Mouse (Mus musculus) heart, adult 2 months (tissue): ENCODE data around the gene Myh4. TPM values are rescaled to one million over a fixed set of nuclear protein-coding genes. Genes with fewer than 3 reads are reported as not detected.

Experiments used
- DNase-seq, 2 experiments: peaks; one replicate each; pipeline ENCODE4 v3.0.0; 2021
- H3K27ac ChIP-seq: fragments of 200-600 bp; 2 replicates; pipeline ENCODE4 v1.8.1; 2022
- H3K27me3 ChIP-seq: fragments of 200-500 bp; 2 replicates; pipeline ENCODE4 v1.6.1; 2012; ENCODE audit warnings: mild to moderate bottlenecking, low read length, inconsistent platforms, mixed read lengths; ENCODE audit not compliant: control insufficient read depth, insufficient read depth
- H3K36me3 ChIP-seq: fragments of 200-500 bp; 2 replicates; pipeline ENCODE4 v1.6.1; 2012; ENCODE audit warnings: low read length, inconsistent platforms; ENCODE audit not compliant: control insufficient read depth, insufficient read depth
- H3K4me1 ChIP-seq: fragments of 200-500 bp; 2 replicates; pipeline ENCODE4 v1.6.1; 2011; ENCODE audit warnings: low read length; ENCODE audit not compliant: control insufficient read depth, insufficient read depth
- H3K4me3 ChIP-seq: fragments of 200-600 bp; 2 replicates; pipeline ENCODE4 v1.8.1; 2022
- H3K79me2 ChIP-seq: fragments of 200-500 bp; replicated peaks from 2 replicates; pipeline ENCODE4 v1.6.1; 2012; ENCODE audit warnings: mild to moderate bottlenecking, inconsistent platforms, low read length, moderate library complexity, mixed read lengths; ENCODE audit not compliant: control insufficient read depth, insufficient read depth
- H3K9ac ChIP-seq: fragments of 200-500 bp; 2 replicates; pipeline ENCODE4 v1.6.1; 2012; ENCODE audit warnings: low read depth, mild to moderate bottlenecking, control low read depth, inconsistent platforms, low read length, mixed read lengths
- CTCF ChIP-seq: fragments of 200-600 bp; IDR thresholded peaks from 2 replicates; pipeline ENCODE4 v1.8.1; 2022; ENCODE audit warnings: antibody characterized with exemption, mild to moderate bottlenecking, moderate library complexity
- EP300 ChIP-seq: fragments of 200-500 bp; IDR thresholded peaks from 2 replicates; pipeline ENCODE4 v1.6.1; 2011; ENCODE audit warnings: low read depth, low read length, control low read depth; ENCODE audit not compliant: insufficient read depth
- POLR2A ChIP-seq: fragments of 200-500 bp; IDR thresholded peaks from 2 replicates; pipeline ENCODE4 v1.6.1; 2011; ENCODE audit warnings: mild to moderate bottlenecking, low read depth, low read length, control low read depth; ENCODE audit not compliant: insufficient read depth
- WGBS: fragments of 180-500 bp; shearing (Covaris S2); methylation state at CpG from one replicate; pipeline ENCODE4 v1.1.7; 2018; 5-methylcytosine and 5-hydroxymethylcytosine counted together
- intact Hi-C: fragments of 180-260 bp; cut with DNase I; formaldehyde crosslinking; loops from one replicate; pipeline ENCODE4 v1.15.1; 2025
- polyA plus RNA-seq: library from polyadenylated mRNA; depleted of rRNA; stranded (reverse); fragments of >200 nt; gene quantifications from 2 replicates; pipeline ENCODE4 v1.2.3, GENCODE M21; 2012
- total RNA-seq, 2 experiments: library from RNA; stranded (reverse); gene quantifications; 2 replicates each; pipeline ENCODE4 v1.2.3; 2021

Myh4 gene
- total and polyA plus RNA-seq, 3 experiments = 0.05 TPM; not detected in 2

- WGBS = 66% methylated on average over 5 of the region's 5 CpGs
- no peaks in the 10 kb centered on the region for H3K27me3 ChIP-seq
These were observed 2.0 kb upstream of the Myh4 start for GRCm38 (mm10) chr11:67235639-67236358.

DNA sequence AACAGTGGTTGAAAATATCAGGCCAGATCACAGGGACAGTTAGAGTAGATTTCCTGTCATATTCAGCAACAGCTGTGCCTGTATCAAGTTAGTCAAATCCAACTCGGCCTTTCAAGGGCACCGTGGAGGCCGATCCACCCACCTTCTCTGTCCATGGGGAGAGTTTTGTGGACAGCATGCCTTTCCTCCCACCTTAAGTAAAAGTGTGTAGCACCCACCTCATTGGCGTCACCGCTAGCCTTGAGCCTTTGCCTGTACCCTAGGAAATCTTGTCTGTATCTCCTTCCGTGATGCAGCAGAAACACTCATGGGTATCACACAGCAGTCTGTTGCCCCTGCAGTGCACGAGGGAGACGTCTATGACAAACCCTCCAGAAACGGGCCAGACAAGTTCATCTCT is 1.0 kb upstream of the Myh4 start:
- Histone ChIP-seq H3K4me1 (no peaks in the 10 kb centered on the region), H3K27me3 (no peaks in the 10 kb centered on the region), H3K36me3 (no peaks in the 10 kb centered on the region), H3K9ac (no peak overlapping the region), H3K79me2 (no peaks in the 10 kb centered on the region), H3K27ac (no peak overlapping the region), H3K4me3 (no peak overlapping the region)
- DNase-seq = no peak
- intact Hi-C loops = no loop called here
- WGBS = 75% methylated on average over 9 of the region's 9 CpGs
- TF ChIP-seq EP300 = no peak
- no peak for TF ChIP-seq CTCF
- no peak for TF ChIP-seq POLR2A

More at GRCm38 (mm10) chr11:67235639-67236358, 2.0 kb upstream of the Myh4 start:
- no peaks in the 10 kb centered on the region for H3K79me2 ChIP-seq
- H3K4me1 ChIP-seq = no peaks in the 10 kb centered on the region
- no peak overlapping the region for H3K9ac ChIP-seq
- H3K36me3 ChIP-seq = no peaks in the 10 kb centered on the region
- intact Hi-C loops = loop anchor here (2.0 kb wide), 1 partner anchor 123 kb away; no protein-coding TSS in a partner anchor
- DNase-seq = no peak
- peak; percentile 67 for TF ChIP-seq CTCF
- no peak for TF ChIP-seq EP300
- no peak overlapping the region for H3K27ac ChIP-seq
- H3K4me3 ChIP-seq = no peak overlapping the region

DNA sequence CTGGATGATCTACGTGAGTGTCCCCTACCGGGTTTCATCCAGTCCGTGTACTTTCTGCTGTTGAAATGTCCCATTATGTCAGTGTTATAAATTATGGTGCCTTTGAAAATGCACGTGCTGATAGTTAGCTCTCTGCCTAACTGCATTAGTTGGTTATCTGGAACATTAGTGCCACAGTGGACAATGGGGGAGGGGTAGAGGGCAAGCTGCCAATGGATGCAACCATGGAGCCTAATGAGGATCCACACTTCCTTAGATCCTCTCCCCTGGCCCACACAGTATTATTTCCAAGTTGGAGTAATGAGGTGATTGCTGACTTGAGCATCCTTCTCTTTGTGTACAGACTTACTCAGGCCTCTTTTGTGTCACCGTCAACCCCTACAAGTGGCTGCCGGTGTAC is 3.2 kb downstream of the Myh4 start:
- TF ChIP-seq EP300 (no peak), POLR2A (no peak)
- Histone ChIP-seq H3K4me3 (no peak overlapping the region), H3K4me1 (no peaks in the 10 kb centered on the region), H3K79me2 (no peaks in the 10 kb centered on the region), H3K27me3 (no peaks in the 10 kb centered on the region), H3K36me3 (no peaks in the 10 kb centered on the region), H3K27ac (no peak overlapping the region), H3K9ac (no peak overlapping the region)
- 85% methylated on average over 6 of the region's 6 CpGs for WGBS
- DNase-seq = no peak
- intact Hi-C loops = no loop called here

DNA sequence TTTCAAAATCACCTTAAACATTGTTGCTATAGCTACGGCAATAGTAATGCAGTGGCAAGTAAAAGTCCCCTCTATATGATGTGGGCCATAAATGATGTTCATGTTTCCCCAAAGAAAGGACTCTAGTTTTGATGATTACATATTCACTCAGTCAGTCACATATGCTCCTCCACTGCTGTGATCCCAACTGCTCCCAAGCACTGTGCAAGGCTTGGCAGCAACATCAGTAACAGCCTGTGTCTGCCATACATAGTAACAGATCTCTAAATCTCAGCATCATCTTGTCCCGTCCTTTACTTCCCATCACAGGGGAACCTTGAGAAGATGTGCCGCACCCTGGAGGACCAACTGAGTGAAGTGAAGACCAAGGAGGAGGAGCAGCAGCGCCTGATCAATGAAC is 15.9 kb downstream of the Myh4 start:
- no peaks in the 10 kb centered on the region for H3K4me1 ChIP-seq
- H3K4me3 ChIP-seq = no peak overlapping the region
- H3K79me2 ChIP-seq = no peaks in the 10 kb centered on the region
- H3K36me3 ChIP-seq = no peaks in the 10 kb centered on the region
- no peak overlapping the region for H3K27ac ChIP-seq
- 81% methylated on average over 4 of the region's 4 CpGs for WGBS
- H3K27me3 ChIP-seq = peaks cover 1% of the 10 kb centered on the region; the same call in 1 of the 2 replicates
- TF ChIP-seq EP300 (no peak), CTCF (no peak), POLR2A (no peak)
- no peak for DNase-seq
- H3K9ac ChIP-seq = no peak overlapping the region
- intact Hi-C loops = no loop called here

DNA sequence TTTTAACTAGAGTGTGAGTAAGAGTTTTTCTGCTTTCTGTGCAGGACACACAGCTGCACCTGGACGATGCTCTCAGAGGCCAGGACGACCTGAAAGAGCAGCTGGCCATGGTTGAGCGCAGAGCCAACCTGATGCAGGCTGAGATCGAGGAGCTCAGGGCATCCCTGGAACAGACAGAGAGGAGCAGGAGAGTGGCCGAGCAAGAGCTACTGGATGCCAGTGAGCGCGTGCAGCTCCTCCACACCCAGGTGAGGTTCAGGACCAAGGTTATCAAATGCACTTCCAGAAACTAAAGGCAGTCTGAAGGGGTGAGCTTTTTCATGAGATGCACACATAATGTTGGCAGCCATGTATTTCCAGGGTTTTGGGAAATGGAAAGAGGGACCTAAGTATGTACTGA is 19.2 kb downstream of the Myh4 start:
- DNase-seq = no peak
- no peaks in the 10 kb centered on the region for H3K4me1 ChIP-seq
- no peaks in the 10 kb centered on the region for H3K79me2 ChIP-seq
- intact Hi-C loops = no loop called here
- no peak overlapping the region for H3K9ac ChIP-seq
- peaks cover 1% of the 10 kb centered on the region; the same call in 1 of the 2 replicates for H3K27me3 ChIP-seq
- no peaks in the 10 kb centered on the region for H3K36me3 ChIP-seq
- H3K4me3 ChIP-seq = no peak overlapping the region
- WGBS = 77% methylated on average over 7 of the region's 7 CpGs
- no peak for TF ChIP-seq POLR2A
- no peak for TF ChIP-seq EP300
- no peak for TF ChIP-seq CTCF
- H3K27ac ChIP-seq = no peak overlapping the region

GRCm38 (mm10) chr11:67260956-67261355 is 23.1 kb downstream of the Myh4 start:
- peaks cover 1% of the 10 kb centered on the region; the same call in 1 of the 2 replicates for H3K27me3 ChIP-seq
- H3K9ac ChIP-seq = no peak overlapping the region
- H3K4me1 ChIP-seq = no peaks in the 10 kb centered on the region
- WGBS = 74% methylated on average over 6 of the region's 6 CpGs
- no peak overlapping the region for H3K27ac ChIP-seq
- no peaks in the 10 kb centered on the region for H3K36me3 ChIP-seq
- intact Hi-C loops = no loop called here
- no peaks in the 10 kb centered on the region for H3K79me2 ChIP-seq
- DNase-seq = no peak
- no peak for TF ChIP-seq CTCF
- TF ChIP-seq POLR2A = no peak
- no peak for TF ChIP-seq EP300
- H3K4me3 ChIP-seq = no peak overlapping the region
